Mouse (Mus musculus): ENCODE results near the gene Pi4ka.

GRCm38 (mm10) chr16:17234916-17235665, 171.0 kb downstream of the Pi4ka start:
- TF ChIP-seq CTCF (IDR thresholded peaks at IDR 0.05; ENCODE audit: low read depth) (no peak), EP300 (optimal IDR thresholded peaks at IDR 0.05) (peak; percentile 26)

All from stomach, postnatal 0 days (tissue).